Mouse (Mus musculus): Measurements from ENCODE around the gene Dnah1. TPM values are rescaled to one million over a fixed set of nuclear protein-coding genes. Genes with fewer than 3 reads are reported as not detected.

Gene Dnah1
- polyA plus RNA-seq (2012), result not detected in 2 replicates

DNA sequence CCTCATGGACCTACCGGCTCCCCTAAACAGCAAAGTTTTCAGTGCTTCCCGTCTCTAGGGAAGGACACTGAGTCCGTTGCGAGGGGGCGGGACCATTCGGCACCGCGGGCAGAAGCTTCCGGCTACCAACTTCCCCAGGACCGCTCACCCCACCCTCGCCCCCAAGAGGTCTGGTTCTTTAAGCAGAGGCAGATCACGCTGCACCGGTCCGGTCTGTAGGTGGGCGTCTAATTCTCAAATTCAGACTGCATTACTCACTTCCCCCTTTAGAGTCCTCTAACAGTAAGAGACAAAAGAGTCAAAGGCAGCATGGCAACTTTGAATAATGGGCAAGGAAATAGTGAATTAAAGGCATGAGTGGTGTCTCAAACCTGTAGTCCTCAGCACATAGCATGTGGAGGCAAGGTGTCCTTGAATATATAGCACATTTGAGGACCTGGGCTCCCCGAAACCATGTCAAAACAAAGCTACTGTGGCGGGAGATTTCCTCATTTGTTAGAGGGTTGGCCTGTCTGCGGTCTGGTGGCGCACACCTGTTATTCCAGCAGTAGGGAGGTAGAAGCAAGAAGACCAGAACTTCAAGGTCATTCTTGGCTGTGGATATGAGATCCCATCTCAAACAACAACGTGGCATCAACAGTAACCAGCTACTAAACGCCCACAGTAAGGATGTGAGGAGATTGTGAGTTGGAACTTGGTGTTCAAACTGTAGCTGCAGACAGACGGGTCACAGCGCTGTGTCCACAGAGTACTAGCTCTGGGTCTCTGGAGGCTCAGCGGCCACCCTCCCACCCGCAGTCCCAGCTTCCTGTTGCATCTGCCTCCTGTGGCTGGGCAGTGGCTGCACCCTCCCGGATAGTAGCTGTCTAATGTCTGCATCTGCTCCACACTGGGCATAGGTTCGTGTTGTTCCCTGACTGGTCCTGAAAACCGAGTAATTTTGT, at the start of gene Dnah1:
TSS of gene Dnah1 (minus strand) at position 48 of the 944 bp plus-strand sequence.
- no peak for TF ChIP-seq GATA1 (IDR thresholded peaks at IDR 0.05; ENCODE audit: low read length)

DNA sequence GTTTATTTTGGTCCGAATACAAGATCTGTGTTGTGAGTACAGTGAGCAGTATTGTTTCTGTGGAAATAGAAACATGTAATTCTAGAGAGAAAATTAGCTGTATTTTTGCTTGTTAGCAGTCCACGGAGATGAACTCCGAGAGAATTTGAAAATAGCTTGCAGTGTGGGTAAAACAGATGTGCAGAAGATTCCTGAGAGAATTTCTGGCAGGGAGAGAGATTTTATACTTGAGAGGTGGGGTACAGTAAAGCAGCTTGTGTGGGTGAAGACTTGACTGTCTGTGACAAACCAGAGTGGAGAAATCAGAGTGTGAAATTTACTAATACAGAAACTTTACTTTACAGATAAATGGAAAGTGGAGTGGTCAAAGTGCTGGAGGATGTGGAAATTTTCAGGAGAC, 45.7 kb upstream of the Dnah1 start:
- TF ChIP-seq GATA1 (IDR thresholded peaks at IDR 0.05; ENCODE audit: low read length), result no peak

DNA sequence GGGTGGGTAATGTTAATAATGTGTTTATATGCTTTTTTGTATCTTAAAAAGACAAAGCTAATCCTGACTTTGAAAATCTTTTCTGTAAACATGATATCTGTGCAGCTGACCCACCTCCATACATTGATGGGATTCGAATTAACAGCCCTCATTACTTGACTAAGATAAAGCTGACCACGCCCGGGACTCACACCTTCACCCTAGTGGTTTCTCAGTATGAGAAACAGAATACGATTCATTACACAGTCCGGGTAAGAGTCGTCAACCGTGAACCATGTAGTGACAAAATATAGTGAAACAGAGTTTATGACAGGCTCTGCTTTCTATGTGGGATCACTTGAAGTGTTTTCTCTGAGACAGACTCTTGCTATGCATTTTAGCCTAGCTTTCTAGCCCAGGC, 44.3 kb upstream of the Dnah1 start:
- TF ChIP-seq GATA1 (IDR thresholded peaks at IDR 0.05; ENCODE audit: low read length), result no peak

DNA sequence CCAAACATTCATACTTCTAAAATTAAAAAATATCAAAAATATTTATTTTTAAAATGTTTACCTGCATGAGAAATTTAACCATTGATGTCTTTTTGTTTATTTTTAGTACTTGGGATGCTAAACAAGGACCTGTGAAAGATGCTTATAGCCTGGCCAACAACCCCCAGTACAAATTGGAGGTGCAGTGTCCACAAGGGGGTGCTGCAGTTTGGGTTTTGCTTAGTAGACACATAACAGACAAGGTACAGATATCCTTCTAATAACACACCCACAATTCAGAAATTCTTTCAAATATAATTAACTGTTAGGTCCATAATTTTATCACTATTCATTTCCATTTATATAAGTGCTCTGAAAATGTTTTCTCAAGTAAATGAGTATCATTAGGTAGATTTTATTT, 41.7 kb upstream of the Dnah1 start:
- no peak for TF ChIP-seq GATA1 (IDR thresholded peaks at IDR 0.05; ENCODE audit: low read length)

DNA sequence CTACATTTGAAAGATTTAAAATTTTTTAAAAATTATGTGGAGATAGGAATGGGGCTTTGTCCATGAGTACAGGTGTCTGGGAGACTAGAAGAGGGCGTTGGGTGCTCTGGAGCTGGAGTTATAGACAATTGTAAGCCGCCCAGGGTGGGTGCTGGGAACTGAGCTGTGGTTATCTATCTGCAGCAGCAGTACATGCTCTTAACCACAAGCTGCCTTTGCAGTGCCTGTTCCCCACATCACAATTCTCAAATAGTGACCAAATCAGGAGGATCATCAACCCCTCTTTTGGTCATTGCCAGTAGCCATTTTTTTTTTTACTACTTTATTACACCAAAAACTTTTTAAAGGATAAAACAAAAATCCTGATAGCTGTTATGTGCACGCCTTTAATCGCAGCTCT, 40.9 kb upstream of the Dnah1 start:
- peak; percentile 32 for TF ChIP-seq GATA1 (IDR thresholded peaks at IDR 0.05; ENCODE audit: low read length)

DNA sequence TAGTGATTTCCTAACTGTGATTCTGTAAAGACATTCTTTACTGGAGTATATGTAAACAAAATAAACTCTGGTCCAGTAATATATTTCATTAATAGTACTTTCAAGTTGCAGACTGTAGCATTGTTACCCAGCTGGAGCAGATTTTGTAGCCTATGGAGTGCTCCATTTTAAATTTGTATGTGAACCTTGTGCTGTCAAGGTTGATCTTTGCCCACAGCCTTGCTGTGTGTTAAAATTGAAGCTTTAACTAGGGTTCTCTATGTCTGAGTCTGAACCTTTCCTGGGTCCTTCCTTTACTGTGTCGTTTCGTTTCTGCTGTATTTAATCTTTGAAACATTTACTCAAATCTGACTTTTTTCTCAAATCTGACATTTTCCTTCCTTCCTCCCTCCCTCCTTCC, 38.5 kb upstream of the Dnah1 start:
- TF ChIP-seq GATA1 (IDR thresholded peaks at IDR 0.05; ENCODE audit: low read length), result no peak

DNA sequence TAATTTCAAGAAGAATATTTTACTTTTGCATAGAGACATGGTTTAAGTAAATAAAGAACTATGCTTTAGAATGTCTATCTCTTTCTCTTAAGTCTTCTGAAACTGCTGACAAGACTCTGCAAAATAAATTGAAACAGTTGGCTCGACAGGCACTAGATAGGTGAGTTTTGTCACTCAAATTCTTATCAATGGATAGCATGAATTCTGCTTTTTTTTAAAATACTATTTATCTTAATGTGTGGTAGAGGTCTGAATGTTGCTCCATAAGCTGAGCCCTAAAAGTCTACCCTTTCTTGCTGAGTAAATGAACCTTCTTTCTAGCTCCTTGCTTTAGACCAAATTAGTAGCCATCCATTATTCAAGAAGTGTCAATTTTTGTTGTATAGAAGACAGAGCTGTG, 21.7 kb upstream of the Dnah1 start:
- TF ChIP-seq GATA1 (IDR thresholded peaks at IDR 0.05; ENCODE audit: low read length), result no peak

DNA sequence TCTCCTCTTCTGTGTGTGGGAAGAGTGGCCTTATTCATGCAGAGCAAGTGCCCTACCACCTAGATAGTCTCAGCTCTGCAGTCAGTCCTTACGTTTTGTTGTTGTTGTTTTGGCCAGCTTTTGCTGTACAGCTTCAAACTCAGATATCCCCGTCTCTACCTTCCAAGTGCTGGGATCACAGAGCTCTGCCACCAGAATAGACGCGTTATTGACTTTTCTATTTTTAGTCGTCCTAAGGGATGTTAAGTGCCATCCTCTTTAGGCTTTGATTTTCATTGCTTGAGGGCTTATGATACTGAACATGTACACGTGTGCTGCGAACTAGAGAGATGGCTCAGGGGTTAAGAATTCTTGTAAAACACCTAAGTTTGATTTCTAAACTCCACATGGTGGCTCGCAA, 19.5 kb upstream of the Dnah1 start:
- no peak for TF ChIP-seq GATA1 (IDR thresholded peaks at IDR 0.05; ENCODE audit: low read length)

DNA sequence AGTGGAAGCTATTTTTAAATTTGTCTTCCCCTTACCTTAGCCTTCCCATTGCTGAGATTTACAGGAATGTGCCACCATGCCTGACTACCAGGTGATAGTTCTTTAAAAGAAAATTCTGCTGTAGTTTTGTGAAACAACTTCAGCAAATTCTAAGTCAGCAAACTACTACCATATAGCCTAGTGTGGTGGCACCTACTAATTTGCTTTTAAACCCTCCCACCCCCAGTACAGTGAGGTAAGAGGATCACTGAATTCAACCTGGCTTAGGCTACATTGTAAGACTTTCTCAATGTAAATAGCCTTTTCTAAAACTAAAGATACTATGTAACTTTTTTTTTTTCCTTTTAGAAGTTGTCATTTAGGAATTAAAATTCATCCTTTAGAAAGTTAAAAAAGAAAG, 14.3 kb upstream of the Dnah1 start:
- no peak for TF ChIP-seq GATA1 (IDR thresholded peaks at IDR 0.05; ENCODE audit: low read length)

DNA sequence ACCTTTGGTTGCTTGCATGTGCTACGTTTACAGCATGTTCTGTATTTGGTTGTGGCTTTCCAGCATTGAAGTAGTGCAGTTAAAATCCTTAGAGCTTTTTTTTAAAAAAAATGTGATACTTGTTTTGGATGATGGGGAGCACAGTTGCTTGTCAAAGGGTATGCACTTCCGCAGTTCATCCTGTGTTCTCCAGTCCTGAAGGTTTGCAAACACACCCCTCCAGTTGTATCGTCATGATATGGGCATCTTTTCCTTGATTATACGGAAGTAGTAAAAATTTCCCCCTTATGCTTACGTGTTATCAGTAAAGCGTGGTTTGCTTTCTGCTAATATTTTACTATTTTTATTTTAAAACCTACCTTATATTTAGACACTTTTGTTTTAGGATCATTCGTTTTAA, 13.7 kb upstream of the Dnah1 start:
- no peak for TF ChIP-seq GATA1 (IDR thresholded peaks at IDR 0.05; ENCODE audit: low read length)

DNA sequence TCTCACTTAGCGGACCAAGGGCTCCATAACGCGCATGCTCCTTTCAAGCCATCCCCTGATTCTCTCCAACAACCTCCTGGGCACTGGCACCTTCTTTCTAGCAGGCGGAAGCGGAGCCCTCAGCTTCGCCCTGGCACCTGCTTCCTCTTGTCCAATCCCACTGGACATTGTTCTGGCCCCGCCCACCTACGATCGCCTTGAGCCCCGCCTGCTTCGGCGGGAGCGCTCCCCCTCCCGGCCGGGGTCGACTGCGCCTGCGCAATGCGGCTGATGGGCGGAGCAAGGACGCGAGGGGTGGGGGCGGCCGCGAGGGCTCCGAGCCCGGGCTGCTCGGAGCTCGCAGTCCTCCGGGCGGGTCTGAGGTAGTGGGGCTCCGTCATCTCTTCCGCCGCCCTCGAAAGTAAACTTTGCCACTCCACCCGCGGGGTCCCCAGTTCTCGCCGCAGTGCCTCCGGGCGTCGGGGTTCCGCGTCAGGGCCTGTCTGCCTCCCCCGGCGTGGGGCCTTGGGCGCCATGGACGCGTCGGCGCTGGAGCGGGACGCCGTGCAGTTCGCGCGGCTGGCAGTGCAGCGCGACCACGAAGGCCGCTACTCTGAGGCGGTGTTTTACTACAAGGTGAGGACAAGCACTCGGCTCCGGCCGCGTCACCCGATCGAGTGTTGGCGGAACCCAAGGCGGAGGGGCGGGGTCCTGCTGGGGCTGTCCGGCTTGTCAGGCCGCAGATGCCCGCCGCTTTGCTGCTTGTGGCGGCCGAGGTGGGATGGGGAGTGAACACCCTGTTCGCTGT, 12.9 kb upstream of the Dnah1 start, which contains the start of gene Capn7:
TSS of gene Capn7 (plus strand) at position 270 of the 787 bp plus-strand sequence.
- no peak for TF ChIP-seq GATA1 (IDR thresholded peaks at IDR 0.05; ENCODE audit: low read length)

DNA sequence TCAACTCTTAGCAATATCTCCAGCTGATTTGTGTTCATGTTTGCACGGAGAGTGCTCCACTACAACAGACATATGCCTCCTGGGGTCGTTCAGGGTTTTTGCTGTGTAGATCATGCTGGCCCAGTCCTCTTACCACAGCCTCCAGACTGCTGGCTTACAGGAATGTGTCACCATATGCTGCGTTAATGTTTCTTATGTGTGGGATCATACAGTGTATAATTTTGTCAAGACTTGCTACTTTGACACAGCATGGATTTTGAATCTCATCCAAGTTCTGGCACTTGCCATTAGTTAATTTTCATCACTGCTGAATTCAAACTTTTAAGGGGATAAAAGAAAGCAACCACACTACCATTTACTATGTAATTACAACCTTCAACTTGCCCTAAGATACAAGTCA, 12.1 kb upstream of the Dnah1 start:
- TF ChIP-seq GATA1 (IDR thresholded peaks at IDR 0.05; ENCODE audit: low read length), result no peak

DNA sequence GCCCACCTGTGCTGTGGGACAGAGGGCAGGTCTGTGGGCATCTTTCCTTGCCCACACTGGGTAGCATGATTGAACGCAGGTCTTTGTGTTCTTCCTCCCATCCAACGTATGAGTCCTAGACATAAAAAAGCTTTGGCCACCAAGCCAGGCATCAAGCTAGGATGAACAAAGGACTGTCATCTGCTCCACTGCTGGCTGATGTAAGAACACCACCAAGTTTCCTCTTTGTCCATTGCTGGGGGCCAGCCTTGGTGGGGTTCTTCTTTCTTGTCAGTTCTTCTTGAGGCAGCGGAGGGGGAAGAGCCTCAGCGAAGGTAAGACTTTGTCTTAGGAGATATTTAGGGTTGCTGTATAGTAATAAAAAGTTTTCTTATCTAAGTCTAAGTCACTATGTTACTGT, 7.3 kb upstream of the Dnah1 start:
- no peak for TF ChIP-seq GATA1 (IDR thresholded peaks at IDR 0.05; ENCODE audit: low read length)

DNA sequence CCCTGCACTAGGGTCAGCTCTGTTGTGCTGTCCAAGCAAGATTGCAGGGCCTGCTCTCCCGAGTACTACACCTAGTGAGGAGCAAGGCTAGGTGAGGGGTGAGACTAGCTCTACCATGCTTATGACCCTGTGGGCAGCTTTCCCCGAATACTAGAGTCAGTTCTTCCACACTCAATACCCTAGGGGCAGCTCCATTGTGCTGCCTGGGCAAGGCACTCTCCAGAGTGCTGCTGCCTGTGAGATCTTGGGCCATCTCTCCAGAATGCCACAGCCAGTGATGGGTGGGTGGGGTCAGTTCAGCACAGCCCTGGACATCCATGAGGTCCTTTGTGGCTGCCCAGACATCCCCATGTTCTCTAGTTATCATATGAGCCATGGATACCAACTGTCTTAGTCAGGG, 6.0 kb upstream of the Dnah1 start:
- TF ChIP-seq GATA1 (IDR thresholded peaks at IDR 0.05; ENCODE audit: low read length), result no peak

DNA sequence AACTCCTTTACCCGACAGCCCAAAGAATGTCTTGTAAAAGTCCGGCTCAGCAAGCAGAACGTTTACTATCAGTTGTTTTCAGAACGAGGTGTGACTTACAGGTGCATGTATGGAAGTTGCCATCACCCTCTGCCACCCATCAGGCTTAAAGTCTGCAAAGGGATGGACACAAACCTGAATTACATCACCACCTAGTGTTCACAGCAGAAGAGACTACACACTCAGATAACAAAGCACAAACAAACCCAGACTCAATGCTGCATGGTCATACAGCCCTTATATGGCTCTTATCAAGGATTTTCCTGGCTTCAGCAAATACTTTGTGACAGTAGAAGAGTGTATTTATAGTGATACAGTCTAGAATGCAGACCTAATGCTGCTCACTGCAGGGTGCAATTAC, 4.0 kb upstream of the Dnah1 start:
- no peak for TF ChIP-seq GATA1 (IDR thresholded peaks at IDR 0.05; ENCODE audit: low read length)

DNA sequence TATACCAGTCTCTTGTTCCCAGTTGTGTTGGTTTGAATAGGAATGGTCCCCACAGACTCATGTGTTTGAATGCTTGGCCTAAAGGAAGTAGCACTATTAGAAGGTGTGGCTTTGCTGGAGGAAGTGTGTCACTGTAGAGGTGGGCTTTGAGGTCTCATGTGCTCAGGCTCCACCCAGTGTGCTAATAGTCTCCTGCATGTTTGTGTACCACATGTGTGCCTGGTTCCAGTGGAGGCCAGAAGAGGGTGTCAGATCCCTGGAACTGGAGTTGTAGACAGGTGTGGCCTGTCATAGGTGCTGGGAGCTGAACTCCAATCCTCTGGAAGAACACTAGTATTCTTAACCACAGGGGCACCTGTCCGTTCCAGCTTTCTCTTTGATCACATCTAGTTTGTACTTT, 3.5 kb upstream of the Dnah1 start:
- TF ChIP-seq GATA1 (IDR thresholded peaks at IDR 0.05; ENCODE audit: low read length), result no peak
